Mouse (Mus musculus) midbrain, embryonic 16.5 days (tissue): ENCODE data around the gene BC035044. TPM values are rescaled to one million over a fixed set of nuclear protein-coding genes. Genes with fewer than 3 reads are reported as not detected.
"Not testable (repeated sequence)": the region's sequence is repeated elsewhere in the genome, so short reads cannot be mapped to it uniquely, and the experiment has no call there.

Experiments
- ATAC-seq: fragments of 200-750 bp; cut with Nextera tagmentation; 2 replicates; pipeline ENCODE4 v1.8.0; 2017; ENCODE audit warnings: moderate TSS enrichment
- H3K27ac ChIP-seq: fragments of 300-500 bp; sonication (generic); 2 replicates; pipeline ENCODE4 v1.5.1; 2014; ENCODE audit warnings: mild to moderate bottlenecking, low read length, mixed read lengths
- H3K27me3 ChIP-seq: fragments of 300-500 bp; sonication (generic); 2 replicates; pipeline ENCODE4 v1.6.1; 2014; ENCODE audit warnings: low read depth, low read length, mixed read lengths; ENCODE audit not compliant: control insufficient read depth, insufficient read depth
- H3K36me3 ChIP-seq: fragments of 300-500 bp; sonication (generic); 2 replicates; pipeline ENCODE4 v1.6.1; 2014; ENCODE audit warnings: mild to moderate bottlenecking, low read length, moderate library complexity, mixed read lengths; ENCODE audit not compliant: control insufficient read depth, insufficient read depth
- H3K4me1 ChIP-seq: fragments of 300-500 bp; sonication (generic); 2 replicates; pipeline ENCODE4 v1.6.1; 2014; ENCODE audit warnings: mild to moderate bottlenecking, low read length, mixed read lengths; ENCODE audit not compliant: control insufficient read depth, insufficient read depth
- H3K4me2 ChIP-seq: fragments of 300-500 bp; sonication (generic); 2 replicates; pipeline ENCODE4 v1.6.1; 2014; ENCODE audit warnings: mild to moderate bottlenecking, low read length, mixed read lengths
- H3K4me3 ChIP-seq: fragments of 300-500 bp; sonication (generic); 2 replicates; pipeline ENCODE4 v1.5.1; 2014; ENCODE audit warnings: low read depth, mild to moderate bottlenecking, low read length, moderate library complexity, mixed read lengths
- H3K9ac ChIP-seq: fragments of 300-500 bp; sonication (generic); 2 replicates; pipeline ENCODE4 v1.6.1; 2014; ENCODE audit warnings: low read depth, low read length, mixed read lengths
- H3K9me3 ChIP-seq: fragments of 300-500 bp; sonication (generic); replicated peaks from 2 replicates; pipeline ENCODE4 v1.6.1; 2014; ENCODE audit warnings: mild to moderate bottlenecking, low read length, mixed read lengths; ENCODE audit not compliant: control insufficient read depth, poor library complexity, severe bottlenecking
- WGBS: fragments of 180-500 bp; shearing (Covaris S2); extraction: QIAGEN DNeasy Blood & Tissue Kit; methylation state at CpG from one replicate; pipeline ENCODE4 v1.1.7; 2014; 5-methylcytosine and 5-hydroxymethylcytosine counted together
- polyA plus RNA-seq: library from polyadenylated mRNA; unstranded; fragments of >200 nt; fragmentation: Nextera tagmentation; extraction: Ambion mirVana; gene quantifications from 2 replicates; pipeline ENCODE4 v1.2.1, GENCODE M21; 2015

The BC035044 gene
- polyA plus RNA-seq, 1 experiment from 2014 or later, result 0.23 TPM

GRCm38 (mm10) chr6:128844131-128844530 lies 46.8 kb downstream of the BC035044 start:
- WGBS, result 26% methylated on average over 8 of the region's 8 CpGs
- ATAC-seq, result no peak
- Histone ChIP-seq H3K9ac (peak overlapping the region; percentile 76; the same call in 1 of the 2 replicates), H3K4me2 (peak overlapping the region; percentile 69), H3K27me3 (no peaks in the 10 kb centered on the region), H3K9me3 (no peaks in the 10 kb centered on the region), H3K4me3 (peak overlapping the region; percentile 89), H3K4me1 (peaks cover 21% of the 10 kb centered on the region), H3K36me3 (no peaks in the 10 kb centered on the region), H3K27ac (peak overlapping the region; percentile 23; the same call in 1 of the 2 replicates)

GRCm38 (mm10) chr6:128843479-128843992 lies 47.4 kb downstream of the BC035044 start:
- no peaks in the 10 kb centered on the region for H3K9me3 ChIP-seq
- under 1% methylated on average over 22 of the region's 22 CpGs for WGBS
- peak overlapping the region; percentile 89 for H3K4me3 ChIP-seq
- H3K4me1 ChIP-seq, result peaks cover 21% of the 10 kb centered on the region
- peak overlapping the region; percentile 87 for H3K27ac ChIP-seq
- peak overlapping the region; percentile 69 for H3K4me2 ChIP-seq
- H3K9ac ChIP-seq, result peak overlapping the region; percentile 76
- no peaks in the 10 kb centered on the region for H3K36me3 ChIP-seq
- no peaks in the 10 kb centered on the region for H3K27me3 ChIP-seq
- ATAC-seq, result peak; percentile 61

- Histone ChIP-seq H3K4me1 (peaks cover 21% of the 10 kb centered on the region), H3K9me3 (no peaks in the 10 kb centered on the region), H3K4me2 (peak overlapping the region; percentile 69), H3K36me3 (no peaks in the 10 kb centered on the region), H3K27ac (peak overlapping the region; percentile 92), H3K27me3 (no peaks in the 10 kb centered on the region), H3K9ac (peak overlapping the region; percentile 81), H3K4me3 (peak overlapping the region; percentile 89)
- WGBS, result under 1% methylated on average over 44 of the region's 44 CpGs
- ATAC-seq, result peak; percentile 80
These were observed 47.9 kb downstream of the BC035044 start for GRCm38 (mm10) chr6:128842945-128843478.

- Histone ChIP-seq H3K4me3 (peak overlapping the region; percentile 89), H3K9me3 (no peaks in the 10 kb centered on the region), H3K27me3 (no peaks in the 10 kb centered on the region), H3K4me2 (peak overlapping the region; percentile 59), H3K36me3 (no peaks in the 10 kb centered on the region), H3K27ac (peak overlapping the region; percentile 92), H3K9ac (peak overlapping the region; percentile 81), H3K4me1 (peaks cover 21% of the 10 kb centered on the region)
- ATAC-seq, result no peak
- under 1% methylated on average over 20 of the region's 20 CpGs for WGBS
These were observed 48.5 kb downstream of the BC035044 start for GRCm38 (mm10) chr6:128842356-128842944.

GRCm38 (mm10) chr6:128841327-128842089 lies 49.4 kb downstream of the BC035044 start:
- peak overlapping the region; percentile 59 for H3K4me2 ChIP-seq
- H3K9me3 ChIP-seq, result no peaks in the 10 kb centered on the region
- 51% methylated on average over 4 of the region's 4 CpGs for WGBS
- H3K4me3 ChIP-seq, result peak overlapping the region; percentile 89
- no peak for ATAC-seq
- peak overlapping the region; percentile 81 for H3K9ac ChIP-seq
- no peak overlapping the region; the same call in 1 of the 2 replicates for H3K27ac ChIP-seq
- no peaks in the 10 kb centered on the region for H3K27me3 ChIP-seq
- H3K36me3 ChIP-seq, result no peaks in the 10 kb centered on the region
- H3K4me1 ChIP-seq, result peaks cover 21% of the 10 kb centered on the region

- peaks cover 21% of the 10 kb centered on the region for H3K4me1 ChIP-seq
- 86% methylated on average over 3 of the region's 3 CpGs for WGBS
- not testable (repeated sequence) for H3K27me3 ChIP-seq, H3K27ac ChIP-seq, H3K36me3 ChIP-seq, H3K9me3 ChIP-seq, ATAC-seq, H3K4me2 ChIP-seq, H3K4me3 ChIP-seq, H3K9ac ChIP-seq
These were observed 50.3 kb downstream of the BC035044 start for GRCm38 (mm10) chr6:128840669-128841068.

GRCm38 (mm10) chr6:128839921-128840320 lies 51.0 kb downstream of the BC035044 start:
- H3K36me3 ChIP-seq, result no peaks in the 10 kb centered on the region
- no peak for ATAC-seq
- WGBS, result 77% methylated on average over 7 of the region's 7 CpGs
- H3K4me1 ChIP-seq, result peaks cover 21% of the 10 kb centered on the region
- no peaks in the 10 kb centered on the region for H3K27me3 ChIP-seq
- peak overlapping the region; percentile 51 for H3K27ac ChIP-seq
- H3K9me3 ChIP-seq, result no peaks in the 10 kb centered on the region
- peak overlapping the region; percentile 57 for H3K4me3 ChIP-seq
- H3K4me2 ChIP-seq, result peak overlapping the region; percentile 50
- H3K9ac ChIP-seq, result peak overlapping the region; percentile 6; the same call in 1 of the 2 replicates

- under 1% methylated on average over 17 of the region's 17 CpGs for WGBS
These were observed 51.6 kb downstream of the BC035044 start for GRCm38 (mm10) chr6:128839266-128839771.

More at GRCm38 (mm10) chr6:128839266-128839771, 51.6 kb downstream of the BC035044 start:
- no peaks in the 10 kb centered on the region for H3K36me3 ChIP-seq
- H3K4me3 ChIP-seq, result peak overlapping the region; percentile 57
- peak overlapping the region; percentile 51 for H3K27ac ChIP-seq
- H3K4me1 ChIP-seq, result peaks cover 16% of the 10 kb centered on the region
- peak overlapping the region; percentile 50 for H3K4me2 ChIP-seq
- H3K9me3 ChIP-seq, result no peaks in the 10 kb centered on the region
- no peaks in the 10 kb centered on the region for H3K27me3 ChIP-seq
- peak; percentile 4 for ATAC-seq
- H3K9ac ChIP-seq, result peak overlapping the region; percentile 6
